Mouse (Mus musculus) midbrain, embryonic 11.5 days (tissue): Measurements from ENCODE around the gene Plin2. TPM values are rescaled to one million over a fixed set of nuclear protein-coding genes. Genes with fewer than 3 reads are reported as not detected.

ENCODE experiments used
- ATAC-seq: fragments of 200-750 bp; cut with Nextera tagmentation; 2 replicates; pipeline ENCODE4 v1.8.0; 2017; ENCODE audit warnings: moderate TSS enrichment, moderate library complexity; ENCODE audit not compliant: low FRiP score
- DNase-seq: peaks from one replicate; pipeline ENCODE4 v3.0.0; 2015; ENCODE audit warnings: low spot score; ENCODE audit errors: missing footprints
- H3K27ac ChIP-seq: fragments of 300-500 bp; sonication (generic); 2 replicates; pipeline ENCODE4 v1.5.1; 2014; ENCODE audit warnings: low read depth, low read length
- H3K27me3 ChIP-seq: fragments of 300-500 bp; sonication (generic); 2 replicates; pipeline ENCODE4 v1.6.1; 2014; ENCODE audit warnings: mild to moderate bottlenecking, low read length, moderate library complexity, mixed read lengths; ENCODE audit not compliant: control insufficient read depth, insufficient read depth
- H3K36me3 ChIP-seq: fragments of 300-500 bp; sonication (generic); 2 replicates; pipeline ENCODE4 v1.6.1; 2014; ENCODE audit warnings: mild to moderate bottlenecking, low read length, moderate library complexity, mixed read lengths; ENCODE audit not compliant: control insufficient read depth, insufficient read depth
- H3K4me1 ChIP-seq: fragments of 300-500 bp; sonication (generic); 2 replicates; pipeline ENCODE4 v1.6.1; 2014; ENCODE audit warnings: low read length; ENCODE audit not compliant: control insufficient read depth, insufficient read depth
- H3K4me2 ChIP-seq: fragments of 300-500 bp; sonication (generic); 2 replicates; pipeline ENCODE4 v1.6.1; 2014; ENCODE audit warnings: mild to moderate bottlenecking, moderate library complexity
- H3K4me3 ChIP-seq: fragments of 300-500 bp; sonication (generic); 2 replicates; pipeline ENCODE4 v1.5.1; 2014; ENCODE audit warnings: low read depth, low read length
- H3K9ac ChIP-seq: fragments of 300-500 bp; sonication (generic); 2 replicates; pipeline ENCODE4 v1.6.1; 2014; ENCODE audit warnings: low read length
- H3K9me3 ChIP-seq: fragments of 300-500 bp; sonication (generic); 2 replicates; pipeline ENCODE4 v1.6.1; 2016; ENCODE audit warnings: low read length; ENCODE audit not compliant: control insufficient read depth
- WGBS: fragments of 180-500 bp; shearing (Covaris S2); extraction: QIAGEN DNeasy Blood & Tissue Kit; methylation state at CpG from one replicate; pipeline ENCODE4 v1.1.7; 2014; 5-methylcytosine and 5-hydroxymethylcytosine counted together
- polyA plus RNA-seq: library from polyadenylated mRNA; unstranded; fragments of >200 nt; fragmentation: Nextera tagmentation; extraction: Ambion mirVana; gene quantifications from 2 replicates; pipeline ENCODE4 v1.2.1, GENCODE M21; 2014

The Plin2 gene
- polyA plus RNA-seq, 1 experiment from 2014 or later, result 79.7 TPM

DNA sequence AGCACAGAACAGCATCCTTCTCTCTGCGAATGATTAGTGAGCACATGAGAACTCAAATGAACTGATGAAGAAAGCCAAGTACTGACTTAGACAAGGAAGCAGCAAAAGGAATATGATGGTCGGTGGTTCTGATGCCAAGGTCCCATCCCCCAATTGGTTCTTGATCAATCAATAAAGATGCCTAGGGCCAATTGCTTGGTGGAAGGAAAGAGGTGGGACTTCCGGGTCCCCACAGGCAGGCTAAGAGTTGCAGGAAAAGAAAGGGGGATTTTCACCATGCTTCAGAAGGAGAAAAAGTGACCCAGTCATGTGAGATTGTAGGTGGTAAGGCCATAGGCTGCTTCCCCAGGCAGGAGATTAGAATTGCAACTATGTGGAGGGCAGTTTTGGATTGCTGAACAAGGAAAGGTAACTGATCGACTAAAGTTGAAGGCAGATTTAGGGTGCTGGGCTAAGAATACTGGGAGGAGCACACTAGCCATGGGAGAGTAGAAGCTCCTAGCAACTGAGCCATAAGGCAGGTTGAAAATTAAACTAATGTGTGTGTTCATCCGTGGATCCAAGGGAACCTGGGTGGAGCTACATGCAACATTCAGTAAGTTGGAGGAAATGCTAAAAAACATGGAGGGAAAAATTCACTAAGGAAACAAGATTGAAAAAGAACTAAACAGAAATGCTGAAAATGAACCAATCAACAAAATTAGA is 29.5 kb upstream of the Plin2 start:
- Histone ChIP-seq H3K9me3 (no peaks in the 10 kb centered on the region), H3K36me3 (no peaks in the 10 kb centered on the region), H3K27me3 (no peaks in the 10 kb centered on the region), H3K9ac (no peak overlapping the region), H3K4me1 (no peaks in the 10 kb centered on the region), H3K27ac (no peak overlapping the region), H3K4me3 (no peak overlapping the region), H3K4me2 (no peak overlapping the region)
- WGBS, result 74% methylated on average over 5 of the region's 5 CpGs
- DNase-seq (no peak), ATAC-seq (no peak)

DNA sequence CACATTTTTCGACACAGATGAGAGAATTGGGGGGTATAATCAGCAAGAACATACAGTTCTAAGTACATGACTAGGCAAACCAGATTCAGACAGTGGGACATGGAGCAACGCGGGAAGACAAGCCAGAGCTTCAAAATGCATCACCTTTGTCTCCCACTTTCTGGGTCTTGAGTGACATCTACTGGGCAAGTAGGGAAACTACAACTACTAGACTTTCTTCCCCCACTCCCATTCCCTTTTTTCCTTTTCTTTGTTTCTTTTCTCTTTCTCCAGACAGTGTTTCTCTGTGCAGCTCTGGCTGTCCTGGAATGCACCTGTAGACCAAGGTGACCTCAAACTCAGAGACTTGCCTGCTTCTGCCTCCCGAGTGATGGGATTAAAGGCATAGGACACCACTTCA is 27.0 kb upstream of the Plin2 start:
- no peaks in the 10 kb centered on the region for H3K36me3 ChIP-seq
- H3K9me3 ChIP-seq, result no peaks in the 10 kb centered on the region
- no peak overlapping the region for H3K9ac ChIP-seq
- H3K4me1 ChIP-seq, result no peaks in the 10 kb centered on the region
- no peaks in the 10 kb centered on the region for H3K27me3 ChIP-seq
- 7% methylated on average over 4 of the region's 4 CpGs for WGBS
- H3K4me3 ChIP-seq, result no peak overlapping the region
- ATAC-seq (peak; percentile 78), DNase-seq (peak; percentile 93)
- no peak overlapping the region for H3K4me2 ChIP-seq
- no peak overlapping the region for H3K27ac ChIP-seq

DNA sequence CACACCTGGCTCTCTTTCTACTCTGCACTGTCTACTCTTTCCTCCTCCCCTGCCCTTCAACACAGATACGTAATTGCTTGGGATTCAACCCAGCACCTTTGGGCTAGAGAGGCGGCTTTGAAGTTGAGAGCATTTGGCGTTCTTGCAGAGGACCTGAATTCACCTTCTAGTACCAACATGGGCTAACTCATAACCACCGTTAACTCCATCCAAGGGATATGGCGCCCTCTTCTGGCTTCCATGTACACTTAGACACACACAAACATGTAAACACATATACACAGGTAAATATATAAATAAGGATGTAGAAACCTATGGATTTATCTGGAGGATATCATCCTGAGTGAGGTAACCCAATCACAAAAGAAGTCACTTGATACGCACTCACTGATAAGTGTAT is 25.2 kb upstream of the Plin2 start:
- DNase-seq (no peak), ATAC-seq (no peak)
- Histone ChIP-seq H3K27me3 (no peaks in the 10 kb centered on the region), H3K9ac (no peak overlapping the region), H3K27ac (no peak overlapping the region), H3K4me1 (no peaks in the 10 kb centered on the region), H3K4me3 (no peak overlapping the region), H3K36me3 (no peaks in the 10 kb centered on the region), H3K4me2 (no peak overlapping the region), H3K9me3 (no peaks in the 10 kb centered on the region)
- 60% methylated on average over 6 of the region's 6 CpGs for WGBS

DNA sequence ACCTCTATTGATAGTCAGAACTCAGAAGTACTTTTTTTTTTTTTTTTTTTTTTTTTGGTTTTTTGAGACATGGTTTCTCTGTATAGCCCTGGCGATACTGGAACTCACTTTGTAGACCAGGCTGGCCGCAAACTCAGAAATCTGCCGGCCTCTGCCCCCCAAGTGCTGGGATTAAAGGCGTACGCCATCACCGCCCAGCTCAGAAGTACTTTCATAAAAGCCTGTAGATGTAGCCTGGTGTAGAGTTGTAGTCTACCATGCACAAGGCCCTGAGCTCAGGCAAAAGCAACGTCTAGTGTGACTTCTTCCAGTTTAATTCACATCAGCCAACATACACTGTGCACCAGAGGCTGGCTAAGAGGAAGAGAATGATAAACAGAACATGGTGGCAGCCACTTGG is 23.1 kb upstream of the Plin2 start:
- Histone ChIP-seq H3K27me3 (no peaks in the 10 kb centered on the region), H3K4me1 (no peaks in the 10 kb centered on the region), H3K36me3 (no peaks in the 10 kb centered on the region), H3K27ac (no peak overlapping the region), H3K4me3 (no peak overlapping the region), H3K4me2 (no peak overlapping the region), H3K9ac (no peak overlapping the region), H3K9me3 (no peaks in the 10 kb centered on the region)
- ATAC-seq, result no peak
- 91% methylated on average over 7 of the region's 7 CpGs for WGBS
- no peak for DNase-seq

DNA sequence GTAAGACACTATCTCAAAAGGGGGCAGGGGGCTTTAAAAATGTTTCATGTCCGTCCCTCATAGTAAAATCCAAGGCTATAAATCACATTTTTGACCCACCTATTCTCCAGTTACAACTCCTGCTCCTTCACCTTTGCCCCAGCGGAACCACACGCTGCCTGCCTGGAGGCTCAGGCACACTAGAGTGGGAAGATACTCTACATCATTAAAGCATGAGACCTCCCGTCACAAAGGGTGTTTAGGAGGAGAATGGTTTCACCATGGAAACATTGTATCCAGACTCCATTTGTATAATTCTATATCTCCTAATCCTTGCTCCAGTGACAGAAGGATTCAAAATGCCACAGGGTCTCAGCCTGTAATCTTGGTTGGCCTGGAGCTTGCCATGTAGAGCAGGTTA is 21.4 kb upstream of the Plin2 start:
- H3K36me3 ChIP-seq, result no peaks in the 10 kb centered on the region
- 75% methylated on average over 4 of the region's 4 CpGs for WGBS
- H3K9ac ChIP-seq, result no peak overlapping the region
- no peak for DNase-seq
- no peaks in the 10 kb centered on the region for H3K4me1 ChIP-seq
- no peak overlapping the region for H3K27ac ChIP-seq
- no peaks in the 10 kb centered on the region for H3K9me3 ChIP-seq
- no peaks in the 10 kb centered on the region for H3K27me3 ChIP-seq
- ATAC-seq, result no peak
- no peak overlapping the region for H3K4me2 ChIP-seq
- no peak overlapping the region for H3K4me3 ChIP-seq

DNA sequence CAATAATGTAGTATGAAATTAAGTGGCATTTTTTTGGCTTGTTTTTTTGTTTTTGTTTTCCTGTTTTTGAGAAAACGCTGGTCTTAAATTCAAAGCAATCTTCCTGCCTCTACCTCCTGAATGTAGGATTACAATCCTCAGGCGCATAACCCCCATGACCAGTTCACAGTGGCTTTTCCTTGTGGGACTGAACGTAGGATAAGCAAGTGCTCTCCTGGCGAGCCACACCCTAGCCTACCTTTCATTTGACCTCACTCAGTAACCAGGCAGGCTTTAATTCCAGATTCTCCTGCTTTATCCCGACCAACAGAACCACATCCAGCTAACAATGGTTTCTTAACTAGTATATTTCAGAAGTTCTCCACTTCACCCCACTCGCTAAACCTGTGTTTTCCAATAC is 20.9 kb upstream of the Plin2 start:
- H3K4me1 ChIP-seq, result no peaks in the 10 kb centered on the region
- WGBS, result 81% methylated on average over 6 of the region's 6 CpGs
- no peak for DNase-seq
- ATAC-seq, result no peak
- H3K9me3 ChIP-seq, result no peaks in the 10 kb centered on the region
- H3K9ac ChIP-seq, result no peak overlapping the region
- no peak overlapping the region for H3K27ac ChIP-seq
- H3K27me3 ChIP-seq, result no peaks in the 10 kb centered on the region
- H3K4me3 ChIP-seq, result no peak overlapping the region
- H3K4me2 ChIP-seq, result no peak overlapping the region
- no peaks in the 10 kb centered on the region for H3K36me3 ChIP-seq

DNA sequence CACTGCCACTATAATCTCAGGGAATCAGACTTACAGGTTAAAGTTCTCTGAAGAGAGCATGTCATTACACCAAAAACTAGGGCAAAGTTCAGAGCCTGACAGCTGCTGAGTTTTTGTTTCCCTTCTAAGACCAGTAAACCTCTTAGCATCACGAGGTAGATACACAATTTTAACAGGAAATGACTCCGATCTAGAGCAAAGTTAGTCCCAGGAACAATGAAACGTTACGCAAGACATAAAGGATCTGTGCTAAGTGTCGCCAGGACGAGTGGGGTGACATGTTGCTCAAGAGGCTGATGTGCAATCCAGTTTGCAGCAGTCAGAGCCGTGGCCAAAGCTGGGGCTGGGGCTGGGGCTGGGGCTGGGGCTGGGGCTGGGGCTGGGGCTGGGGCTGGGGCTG is 20.3 kb upstream of the Plin2 start:
- no peaks in the 10 kb centered on the region for H3K27me3 ChIP-seq
- H3K9ac ChIP-seq, result no peak overlapping the region
- no peak overlapping the region for H3K4me2 ChIP-seq
- no peaks in the 10 kb centered on the region for H3K36me3 ChIP-seq
- ATAC-seq (no peak), DNase-seq (no peak)
- H3K4me3 ChIP-seq, result no peak overlapping the region
- 63% methylated on average over 7 of the region's 7 CpGs for WGBS
- no peaks in the 10 kb centered on the region for H3K9me3 ChIP-seq
- no peak overlapping the region for H3K27ac ChIP-seq
- H3K4me1 ChIP-seq, result no peaks in the 10 kb centered on the region

DNA sequence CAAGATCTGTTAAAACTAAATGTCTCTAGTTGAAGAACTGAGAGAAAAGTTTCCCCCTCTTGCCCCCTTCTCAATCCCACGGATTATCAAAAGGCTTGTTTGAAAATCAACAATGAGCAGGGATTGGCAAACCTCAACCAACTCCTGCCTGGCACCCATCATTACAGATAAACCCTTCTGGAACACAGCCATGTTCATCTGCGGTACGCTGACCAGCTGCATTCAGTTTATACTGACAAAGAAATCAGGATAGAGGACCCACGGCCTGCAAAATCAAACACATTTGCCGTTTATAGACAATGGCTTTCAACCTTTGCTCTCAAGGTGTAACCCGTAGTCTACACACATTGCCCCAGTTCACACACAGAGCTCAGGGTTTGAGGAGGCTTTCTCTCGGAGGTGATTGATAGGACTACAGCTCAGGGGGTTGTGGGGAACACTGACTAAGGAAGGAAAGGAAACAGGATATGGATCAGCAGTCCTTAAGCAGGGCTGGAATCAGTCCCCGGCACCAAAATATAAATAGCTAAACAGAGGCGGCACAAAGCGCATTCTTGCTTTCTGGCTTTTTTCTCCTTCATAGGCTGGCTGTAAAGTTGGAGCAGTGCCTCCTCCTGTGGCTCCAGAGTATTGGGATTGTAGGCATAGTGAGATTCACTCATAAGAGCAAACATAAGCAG is 19.3 kb upstream of the Plin2 start:
- Histone ChIP-seq H3K4me3 (no peak overlapping the region), H3K27me3 (no peaks in the 10 kb centered on the region), H3K9me3 (no peaks in the 10 kb centered on the region), H3K9ac (no peak overlapping the region), H3K4me2 (no peak overlapping the region), H3K27ac (no peak overlapping the region), H3K4me1 (no peaks in the 10 kb centered on the region), H3K36me3 (no peaks in the 10 kb centered on the region)
- ATAC-seq (no peak), DNase-seq (no peak)
- WGBS, result 88% methylated on average over 10 of the region's 10 CpGs

DNA sequence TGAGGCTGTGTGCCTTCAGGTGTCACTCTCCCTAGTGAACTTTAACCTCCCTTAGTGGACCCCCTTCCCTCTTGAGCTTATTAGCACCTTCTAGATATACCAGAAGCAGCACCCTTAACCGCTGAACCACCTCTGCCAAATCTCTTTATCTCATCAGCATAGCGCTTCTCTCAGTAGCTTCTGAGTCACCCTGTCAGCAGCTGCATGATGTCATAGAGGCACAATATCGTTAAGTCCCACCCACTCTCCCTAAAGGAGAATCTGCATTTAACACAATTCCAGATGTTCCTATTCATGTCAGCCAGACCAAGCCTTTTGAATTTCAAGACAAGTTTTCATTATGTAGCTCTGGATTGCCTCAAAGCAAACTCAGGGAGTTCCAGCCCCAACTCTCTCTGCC is 16.7 kb upstream of the Plin2 start:
- H3K4me1 ChIP-seq, result no peaks in the 10 kb centered on the region
- 88% methylated on average over 3 of the region's 3 CpGs for WGBS
- H3K9ac ChIP-seq, result no peak overlapping the region
- no peaks in the 10 kb centered on the region for H3K36me3 ChIP-seq
- no peaks in the 10 kb centered on the region for H3K27me3 ChIP-seq
- H3K4me2 ChIP-seq, result no peak overlapping the region
- H3K27ac ChIP-seq, result no peak overlapping the region
- no peak overlapping the region for H3K4me3 ChIP-seq
- DNase-seq, result no peak
- H3K9me3 ChIP-seq, result no peaks in the 10 kb centered on the region
- no peak for ATAC-seq
